Mouse (Mus musculus): Measurements from ENCODE around the gene Ambn. TPM values are rescaled to one million over a fixed set of nuclear protein-coding genes. Genes with fewer than 3 reads are reported as not detected.

Ambn gene
- polyA plus RNA-seq, 1 experiment from 2014 or later: 2.6 TPM

Other genes with a start within 250 kb of the Ambn start
- not detected in 2 replicates for gene Gm7714, start 187.1 kb upstream of the Ambn start, polyA plus RNA-seq (2015; fragmentation: Nextera tagmentation; extraction: Ambion mirVana)
- not detected in 2 replicates for gene Prol1, start 138.7 kb upstream of the Ambn start, polyA plus RNA-seq (2015; fragmentation: Nextera tagmentation; extraction: Ambion mirVana)
- gene Amtn, start 79.9 kb upstream of the Ambn start, polyA plus RNA-seq (2015; fragmentation: Nextera tagmentation; extraction: Ambion mirVana): 1.6 and 1.9 TPM in 2 replicates
- 0.07 and 0.14 TPM in 2 replicates for gene Enam, start 32.0 kb downstream of the Ambn start, polyA plus RNA-seq (2015; fragmentation: Nextera tagmentation; extraction: Ambion mirVana)
- 0.29 and 0.33 TPM in 2 replicates for gene Jchain, start 71.9 kb downstream of the Ambn start, polyA plus RNA-seq (2015; fragmentation: Nextera tagmentation; extraction: Ambion mirVana)
- 68.7 and 71.3 TPM in 2 replicates for gene Utp3, start 98.5 kb downstream of the Ambn start, polyA plus RNA-seq (2015; fragmentation: Nextera tagmentation; extraction: Ambion mirVana)
- 9.2 and 10.6 TPM in 2 replicates for gene Rufy3, start 109.0 kb downstream of the Ambn start, polyA plus RNA-seq (2015; fragmentation: Nextera tagmentation; extraction: Ambion mirVana)
- gene Grsf1, start 220.2 kb downstream of the Ambn start, polyA plus RNA-seq (2015; fragmentation: Nextera tagmentation; extraction: Ambion mirVana): 39.4 and 47.5 TPM in 2 replicates